ENCODE assay signal across 8 mouse cellular contexts in the genomic region with DNA sequence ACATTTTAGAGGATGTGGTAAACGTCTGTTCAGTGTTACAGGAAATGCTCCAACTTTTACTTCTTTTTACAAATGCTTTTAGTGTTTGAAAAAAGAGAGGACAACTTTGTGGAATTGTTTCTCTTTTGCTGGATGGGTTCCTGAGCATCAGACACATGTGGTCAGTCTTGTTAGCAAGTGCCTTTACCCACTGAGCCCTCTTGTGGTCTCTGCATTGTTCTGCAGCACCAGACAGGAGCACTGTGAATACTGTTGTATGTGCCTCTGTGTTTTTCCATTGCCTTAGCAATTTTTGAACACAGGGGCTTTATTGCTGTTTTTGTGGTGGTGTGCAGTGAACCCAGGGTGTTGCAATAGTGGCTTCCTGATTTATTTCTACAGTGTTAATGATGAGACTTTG. TPM values are rescaled to one million over a fixed set of nuclear protein-coding genes. Genes with fewer than 3 reads are reported as not detected.
DNase-seq lines count a peak whose midpoint lies in the region; ATAC-seq and TF ChIP-seq lines count a peak whose summit lies in the region.

No protein-coding gene starts in this region.

- H3K4me2 ChIP-seq in forebrain, embryonic 11.5 days (ENCODE audit: low read depth, low read length, severe bottlenecking) = no peak overlapping the region
- H3K4me2 ChIP-seq in forebrain, postnatal 0 days (ENCODE audit: low read depth) = no peak overlapping the region

- 61% methylated on average over 1 of the region's 1 CpGs for WGBS in forebrain, embryonic 11.5 days
- 78% methylated on average over 1 of the region's 1 CpGs for WGBS in forebrain, embryonic 10.5 days
- 59% methylated on average over 1 of the region's 1 CpGs for WGBS in forebrain, postnatal 0 days

- peak; percentile 61; the same call in 1 of the 2 replicates for ATAC-seq in forebrain, embryonic 11.5 days (replicated peaks; ENCODE audit: low FRiP score)
- peak; percentile 73 for ATAC-seq in forebrain, postnatal 0 days

- no peak overlapping the region for H3K9ac ChIP-seq in forebrain, embryonic 11.5 days (ENCODE audit: low read length)
- no peak overlapping the region for H3K9ac ChIP-seq in forebrain, postnatal 0 days

- no peaks in the 10 kb centered on the region for H3K4me1 ChIP-seq in forebrain, embryonic 11.5 days (replicated peaks; ENCODE audit: control insufficient read depth, insufficient read depth, low read length)
- no peaks in the 10 kb centered on the region for H3K4me1 ChIP-seq in forebrain, embryonic 10.5 days
- no peaks in the 10 kb centered on the region for H3K4me1 ChIP-seq in forebrain, postnatal 0 days (ENCODE audit: insufficient read depth)

- no peak overlapping the region for H3K27ac ChIP-seq in forebrain, embryonic 11.5 days (ENCODE audit: low read depth, low read length)
- no peak overlapping the region for H3K27ac ChIP-seq in forebrain, embryonic 10.5 days
- no peak overlapping the region for H3K27ac ChIP-seq in forebrain, postnatal 0 days (ENCODE audit: low read depth, low read length)

- no peak overlapping the region for H3K4me3 ChIP-seq in forebrain, embryonic 11.5 days (ENCODE audit: low read depth, low read length)
- no peak overlapping the region for H3K4me3 ChIP-seq in forebrain, embryonic 10.5 days
- H3K4me3 ChIP-seq in forebrain, postnatal 0 days (ENCODE audit: low read depth, low read length) = no peak overlapping the region

- TF ChIP-seq CTCF in forebrain, postnatal 0 days (IDR thresholded peaks at IDR 0.05; ENCODE audit: low read depth) = peak; percentile 76

- DNase-seq in forebrain, embryonic 11.5 days (ENCODE audit: low spot score) = no peak
- no peak for DNase-seq in forebrain, embryonic 10.5 days (ENCODE audit: extremely low spot score, low spot score)
- DNase-seq in thymus, postnatal 0 days (ENCODE audit: low spot score) = peak; percentile 14
- no peak for DNase-seq in thymus, postnatal 36 days
- peak; percentile 53 for DNase-seq in forebrain, postnatal 0 days
- peak; percentile 22 for DNase-seq in lung, postnatal 14 days
- peak; percentile 4 for DNase-seq in splenic B cell, adult 2 months (ENCODE audit: low read depth, low spot score)
- no peak for DNase-seq in gastrocnemius, postnatal 10 days

- H3K36me3 ChIP-seq in forebrain, embryonic 11.5 days (ENCODE audit: control insufficient read depth, insufficient read depth, low read length) = peaks cover 10% of the 10 kb centered on the region
- peaks cover 91% of the 10 kb centered on the region for H3K36me3 ChIP-seq in forebrain, embryonic 10.5 days (replicated peaks)
- peaks cover 46% of the 10 kb centered on the region for H3K36me3 ChIP-seq in forebrain, postnatal 0 days (ENCODE audit: insufficient read depth)
- peaks cover 6% of the 10 kb centered on the region; the same call in 1 of the 2 replicates for H3K36me3 ChIP-seq in splenic B cell, adult 2 months (ENCODE audit: control insufficient read depth, insufficient read depth, low read length, poor library complexity, severe bottlenecking)

- H3K27me3 ChIP-seq in forebrain, embryonic 11.5 days (ENCODE audit: control insufficient read depth, insufficient read depth, low read length) = no peaks in the 10 kb centered on the region
- no peaks in the 10 kb centered on the region for H3K27me3 ChIP-seq in forebrain, embryonic 10.5 days (ENCODE audit: poor library complexity, severe bottlenecking)
- H3K27me3 ChIP-seq in forebrain, postnatal 0 days (ENCODE audit: insufficient read depth, low read length) = no peaks in the 10 kb centered on the region
- H3K27me3 ChIP-seq in splenic B cell, adult 2 months (ENCODE audit: control insufficient read depth, insufficient read depth, low read length, poor library complexity, severe bottlenecking) = no peaks in the 10 kb centered on the region; the same call in 1 of the 2 replicates

- H3K9me3 ChIP-seq in forebrain, embryonic 11.5 days (ENCODE audit: control insufficient read depth, low read length) = no peaks in the 10 kb centered on the region
- no peaks in the 10 kb centered on the region for H3K9me3 ChIP-seq in forebrain, embryonic 10.5 days
- no peaks in the 10 kb centered on the region for H3K9me3 ChIP-seq in forebrain, postnatal 0 days (ENCODE audit: low read length)

RNA-seq across cellular contexts. Expression of gene Itgb1, which starts 39.4 kb away (rescaled TPM):
- 147 and 149 TPM in 2 replicates for polyA plus RNA-seq in forebrain, embryonic 11.5 days (2014; fragmentation: Nextera tagmentation; extraction: Ambion mirVana)
- polyA plus RNA-seq in forebrain, embryonic 10.5 days (2016; fragmentation: Nextera tagmentation; extraction: Ambion mirVana) = 106 and 113 TPM in 2 replicates
- 105 and 107 TPM in 2 replicates for polyA plus RNA-seq in thymus, postnatal 0 days (2015; fragmentation: Nextera tagmentation; extraction: Ambion mirVana)
- 56.7 and 82.3 TPM in 2 replicates for total RNA-seq in forebrain, postnatal 0 days (2014; rRNA removed)
- 55.6 and 61.5 TPM in 2 replicates for polyA plus RNA-seq in forebrain, postnatal 0 days (2015; fragmentation: Nextera tagmentation; extraction: Ambion mirVana)
- total RNA-seq in gastrocnemius, postnatal 10 days (2021) = 100 to 1,000 TPM; 323 to 357 TPM

Comparison
In these comparisons a context has a peak if more than half of its experiments do, and no peak if none do; other contexts are left out.
1. DNase-seq: peak in thymus, postnatal 0 days (single experiment), forebrain, postnatal 0 days (single experiment), lung, postnatal 14 days (single experiment) and splenic B cell, adult 2 months (single experiment); none in forebrain, embryonic 11.5 days (single experiment), forebrain, embryonic 10.5 days (single experiment), thymus, postnatal 36 days (0 of 2) and gastrocnemius, postnatal 10 days (single experiment).